Mouse (Mus musculus) left cerebral cortex, adult 18-20 months (tissue): ENCODE measurements around the gene Olfr821. TPM values are rescaled to one million over a fixed set of nuclear protein-coding genes. Genes with fewer than 3 reads are reported as not detected.
"Not testable (repeated sequence)": the region's sequence is repeated elsewhere in the genome, so short reads cannot be mapped to it uniquely, and the experiment has no call there.

Experiments
- DNase-seq, 2 experiments: peaks; one replicate each; pipeline ENCODE4 v3.0.0; 2021 to 2022; ENCODE audit warnings: low spot score in 2 of 2, mixed read lengths in 1 of 2
- long read RNA-seq, 2 experiments: library from polyadenylated mRNA; stranded (forward); transcript quantifications; one replicate each; pipeline ENCODE4 v2.0.0; 2021
- total RNA-seq, 2 experiments: library from RNA; stranded (reverse); gene quantifications; 2 replicates each; pipeline ENCODE4 v1.2.3; 2021

Gene Olfr821
- not detected for total RNA-seq
- long read RNA-seq, experiment 1 = 0 reads
- long read RNA-seq, experiment 2 = 0 reads

DNA sequence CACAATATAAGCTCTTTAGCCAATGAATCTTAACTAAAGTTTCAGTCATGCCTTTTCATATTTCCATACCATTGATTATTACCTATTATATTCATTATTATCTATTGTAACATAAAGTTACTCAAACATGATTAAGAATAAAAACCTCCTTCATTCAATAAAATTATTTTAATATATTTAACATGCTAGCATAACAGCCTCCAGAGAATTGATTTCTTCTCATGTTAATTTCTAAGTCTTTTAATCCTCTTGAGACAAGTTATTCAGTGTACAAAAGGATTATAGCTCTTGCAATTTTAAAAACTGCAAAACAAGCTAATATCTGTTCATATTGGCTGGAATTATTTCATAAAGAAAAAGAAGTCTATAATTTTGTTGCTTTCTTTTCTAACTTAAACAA, at the start of gene Olfr821:
TSS of gene Olfr821 (plus strand) at position 301 of the 400 bp plus-strand sequence.
- DNase-seq = no peak

DNA sequence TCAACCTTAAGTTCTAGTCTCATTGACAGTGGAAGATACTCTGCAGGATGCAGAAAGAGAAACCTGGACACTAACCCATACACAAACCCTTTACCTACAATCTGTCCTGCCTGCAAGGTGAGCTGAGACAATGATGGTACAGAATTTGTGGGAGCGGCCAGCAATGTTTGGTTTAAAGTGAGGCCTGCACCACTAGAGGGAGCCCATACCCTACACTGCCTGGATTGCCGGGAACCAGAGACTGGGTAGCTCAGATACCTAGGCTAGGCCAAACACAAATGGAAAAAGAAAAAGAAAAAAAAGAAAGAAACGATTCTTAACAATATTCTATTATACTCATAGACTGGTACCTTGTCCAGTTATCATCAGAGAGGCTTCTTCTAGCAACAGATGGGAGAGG, 48.3 kb upstream of the Olfr821 start:
- not testable (repeated sequence) for DNase-seq

DNA sequence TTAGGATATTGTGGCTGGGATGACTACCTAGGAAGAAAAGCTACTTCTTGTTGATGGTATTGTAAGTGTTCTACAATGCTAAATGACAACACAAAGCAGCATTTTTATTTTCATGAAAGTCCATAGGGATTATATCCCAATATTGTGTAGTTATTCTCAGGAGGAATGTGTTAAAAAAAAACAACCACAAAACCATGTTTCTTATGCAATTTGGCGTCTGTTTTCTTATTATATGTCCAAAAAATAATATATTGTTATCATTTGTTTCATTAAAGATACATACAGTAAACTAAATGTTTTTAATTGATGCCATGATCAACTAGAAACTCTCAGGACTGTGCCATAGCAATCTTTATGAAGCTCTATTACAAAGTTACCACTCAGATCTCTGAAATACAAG, 45.2 kb upstream of the Olfr821 start, which contains the start of gene Gm10310:
TSS of gene Gm10310 (minus strand) at position 101 of the 400 bp plus-strand sequence.
- not testable (repeated sequence) for DNase-seq

DNA sequence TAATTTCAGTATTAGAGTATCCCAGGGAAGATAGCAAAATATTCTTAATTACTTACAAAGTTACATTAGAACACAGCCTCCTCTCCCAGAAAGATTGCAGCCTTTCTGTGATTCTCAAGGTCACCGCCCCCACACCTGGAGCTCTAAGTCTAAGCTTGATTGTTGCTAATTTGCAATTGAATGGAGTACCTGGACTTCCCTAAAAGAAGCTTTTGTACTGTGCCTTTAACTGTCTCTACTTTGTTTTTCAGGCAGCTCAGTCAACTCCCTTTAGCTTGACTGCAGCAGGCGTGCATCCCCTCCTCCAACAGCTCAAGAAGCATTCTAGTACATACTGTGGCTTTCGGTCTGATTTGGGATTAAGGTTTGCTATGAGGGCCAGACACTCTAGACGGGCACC, 26.0 kb upstream of the Olfr821 start:
- DNase-seq = not testable (repeated sequence)

DNA sequence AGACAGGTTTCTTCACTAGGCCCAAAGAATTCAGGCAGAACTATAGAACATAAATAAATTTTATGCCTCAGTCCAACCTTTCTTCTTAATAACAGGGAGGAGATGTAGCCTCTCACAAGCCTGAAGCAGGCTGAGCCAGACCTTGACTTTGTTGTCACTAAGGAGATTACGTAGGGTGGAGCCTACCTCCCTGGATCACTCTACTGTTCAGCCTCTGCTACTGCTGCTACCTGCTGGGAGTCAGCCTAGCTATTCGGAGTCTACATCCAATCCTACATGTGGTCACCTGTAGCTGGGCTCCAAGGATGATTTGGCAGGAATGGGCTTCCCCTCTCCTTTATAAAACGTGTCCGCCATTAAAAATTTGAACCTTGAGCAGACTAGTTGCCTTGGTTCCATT, 24.8 kb upstream of the Olfr821 start:
- not testable (repeated sequence) for DNase-seq

DNA sequence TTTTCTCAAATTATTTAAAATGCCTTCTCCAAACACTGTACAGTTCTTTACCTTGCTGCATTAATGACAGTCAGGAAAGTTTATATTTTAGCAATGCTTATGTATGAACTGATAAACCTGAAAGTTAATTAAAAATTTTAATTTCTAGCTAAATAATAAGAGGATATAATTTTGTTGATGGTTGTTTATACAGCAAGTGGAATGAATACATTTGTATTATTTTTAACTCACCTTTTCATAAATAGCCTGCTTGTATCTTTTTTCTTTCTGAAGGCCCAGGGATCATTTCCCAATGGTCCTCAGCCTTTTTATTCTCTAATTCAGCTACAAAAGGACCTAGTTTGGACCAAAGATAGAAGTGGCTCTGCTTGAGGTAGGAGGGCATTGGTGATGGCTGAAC, 17.8 kb upstream of the Olfr821 start, which contains the start of gene Olfr820:
TSS of gene Olfr820 (plus strand) at position 301 of the 400 bp plus-strand sequence.
- no peak for DNase-seq

DNA sequence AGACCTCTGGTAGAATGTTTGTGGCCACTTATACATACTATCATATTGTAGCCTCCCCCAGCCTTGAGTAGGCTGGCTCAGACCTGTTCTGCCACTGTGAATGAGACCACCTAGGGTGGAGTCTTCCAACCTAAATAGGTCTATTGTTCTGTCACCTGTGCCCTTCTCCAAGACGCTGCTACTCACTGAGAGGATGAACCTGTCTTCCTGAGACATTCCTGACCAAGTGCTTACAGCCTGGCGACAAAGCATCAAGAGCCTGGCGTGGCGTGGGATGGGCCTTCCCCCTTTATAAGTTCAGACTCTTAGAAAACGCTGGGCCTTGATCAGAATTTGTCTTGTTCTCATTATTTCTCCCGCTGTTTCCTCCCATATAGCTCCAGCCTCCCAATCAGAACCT, 6.9 kb downstream of the Olfr821 start:
- no peak for DNase-seq

DNA sequence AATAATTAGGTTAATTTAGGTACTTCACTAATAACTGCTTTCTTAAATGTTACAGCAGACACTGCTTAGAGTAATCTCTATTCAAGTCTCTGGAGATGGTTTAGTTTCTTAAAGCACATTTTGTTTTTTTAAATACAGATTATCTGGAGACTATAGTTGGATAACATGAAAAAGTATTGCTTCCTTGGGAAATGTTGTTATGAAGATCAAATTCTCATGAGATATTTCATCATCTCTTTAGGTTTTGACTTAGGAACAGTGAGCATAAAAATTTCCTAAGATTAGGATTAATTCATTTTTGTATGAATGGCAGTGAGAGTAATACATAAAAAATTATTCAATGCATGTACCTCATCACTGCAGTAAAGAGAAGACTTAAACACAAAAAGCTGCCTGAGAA, 40.8 kb downstream of the Olfr821 start, which contains the start of gene Olfr822:
TSS of gene Olfr822 (plus strand) at position 301 of the 400 bp plus-strand sequence.
- no peak for DNase-seq

Other genes with a start within 250 kb of the Olfr821 start
- not detected for gene Olfr810, start 235.4 kb upstream of the Olfr821 start, total RNA-seq
- gene Olfr811, start 226.0 kb upstream of the Olfr821 start, total RNA-seq = not detected
- not detected for gene Olfr812, start 184.3 kb upstream of the Olfr821 start, total RNA-seq
- gene Olfr813, start 175.0 kb upstream of the Olfr821 start, total RNA-seq = not detected
- not detected for gene Olfr814, start 150.5 kb upstream of the Olfr821 start, total RNA-seq
- not detected for gene Olfr815, start 124.5 kb upstream of the Olfr821 start, total RNA-seq
- not detected for gene Olfr816, start 114.8 kb upstream of the Olfr821 start, total RNA-seq
- gene Olfr818, start 81.2 kb upstream of the Olfr821 start, total RNA-seq = not detected
- gene Olfr819, start 63.1 kb upstream of the Olfr821 start, total RNA-seq = not detected
- gene Olfr247, start 54.2 kb upstream of the Olfr821 start, total RNA-seq = not detected
- not detected for gene Gm10310, start 45.3 kb upstream of the Olfr821 start, total RNA-seq
- not detected for gene Olfr820, start 17.7 kb upstream of the Olfr821 start, total RNA-seq
- gene Olfr822, start 40.9 kb downstream of the Olfr821 start, total RNA-seq = not detected
- gene Olfr823, start 85.0 kb downstream of the Olfr821 start, total RNA-seq = not detected
- not detected for gene Olfr824, start 99.7 kb downstream of the Olfr821 start, total RNA-seq
- not detected for gene Olfr825, start 136.4 kb downstream of the Olfr821 start, total RNA-seq
- not detected for gene Olfr826, start 153.8 kb downstream of the Olfr821 start, total RNA-seq
- not detected for gene Olfr827, start 184.1 kb downstream of the Olfr821 start, total RNA-seq
- gene Neurod4, start 249.9 kb downstream of the Olfr821 start, total RNA-seq = under 1 TPM; 0.14 to 0.19 TPM